Mouse (Mus musculus) layer of hippocampus, postnatal 25 days (tissue): ENCODE results near the gene Map4k2. TPM values are rescaled to one million over a fixed set of nuclear protein-coding genes. Genes with fewer than 3 reads are reported as not detected.

Experiments
- DNase-seq, 2 experiments: peaks; one replicate each; pipeline ENCODE4 v3.0.0; 2022; ENCODE audit warnings: mixed read lengths in 2 of 2, low spot score in 1 of 2; ENCODE audit errors: extremely low spot score in 1 of 2
- total RNA-seq, 2 experiments: library from RNA; stranded (reverse); gene quantifications; 2 replicates each; pipeline ENCODE4 v1.2.3; 2021

Map4k2 gene
- total RNA-seq, 2 experiments from 2014 or later: 66.3 to 78.4 TPM

DNA sequence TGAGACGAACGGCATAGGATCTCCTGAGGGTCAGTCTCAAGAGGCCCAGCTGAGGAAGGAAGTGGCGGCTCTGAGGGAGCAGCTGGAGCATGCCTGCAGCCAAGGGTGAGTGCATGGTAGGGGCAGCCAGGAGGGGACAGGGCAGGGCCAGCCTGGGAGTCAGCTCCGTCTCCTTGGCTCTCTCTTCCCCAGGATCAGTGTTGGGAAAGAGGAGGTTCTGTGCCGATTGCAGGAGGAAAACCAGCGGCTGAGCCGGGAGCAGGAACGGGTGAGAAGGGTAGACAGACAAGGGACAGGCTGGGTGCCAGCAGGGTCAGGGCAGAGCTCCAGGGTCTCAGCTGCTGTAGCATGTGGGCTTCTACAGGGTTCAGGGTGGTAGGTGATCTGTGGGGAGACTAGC, 26.4 kb upstream of the Map4k2 start:
- DNase-seq: no peak

DNA sequence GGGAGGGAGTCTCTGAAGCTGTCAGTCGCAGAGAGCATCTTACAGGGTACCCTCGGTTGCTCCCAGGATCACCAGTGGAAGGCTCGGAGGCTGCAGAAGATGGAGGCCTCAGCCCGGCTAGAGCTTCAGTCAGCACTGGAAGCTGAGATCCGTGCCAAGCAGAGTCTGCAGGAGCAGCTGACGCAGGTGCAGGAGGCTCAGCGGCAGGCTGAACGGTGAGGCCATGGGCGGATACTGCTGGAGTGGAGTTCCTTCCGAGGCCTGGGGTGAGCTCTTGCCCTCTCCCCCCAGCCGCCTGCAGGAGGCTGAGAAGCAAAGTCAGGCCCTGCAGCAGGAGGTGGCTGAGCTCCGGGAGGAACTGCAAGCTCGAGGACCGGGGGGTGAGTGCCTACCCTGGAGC, 25.4 kb upstream of the Map4k2 start:
- DNase-seq: no peak

DNA sequence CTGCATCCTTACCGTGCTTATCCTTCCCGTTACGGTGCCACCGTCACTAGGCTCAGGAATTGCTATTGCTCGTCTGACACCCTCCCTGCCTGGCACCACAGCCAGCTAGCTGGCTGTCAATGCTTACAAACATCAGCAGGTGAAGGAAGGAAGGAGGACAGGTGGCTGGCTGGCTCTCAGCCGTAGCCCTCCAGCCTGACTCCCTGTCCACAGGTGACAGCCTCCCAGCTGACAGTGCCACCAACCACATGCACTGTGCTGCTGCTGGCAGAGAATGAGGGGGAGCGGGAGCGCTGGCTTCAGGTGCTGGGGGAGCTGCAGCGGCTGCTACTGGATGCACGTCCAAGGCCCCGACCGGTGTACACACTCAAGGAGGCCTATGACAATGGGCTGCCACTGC, 22.8 kb upstream of the Map4k2 start:
- no peak for DNase-seq

DNA sequence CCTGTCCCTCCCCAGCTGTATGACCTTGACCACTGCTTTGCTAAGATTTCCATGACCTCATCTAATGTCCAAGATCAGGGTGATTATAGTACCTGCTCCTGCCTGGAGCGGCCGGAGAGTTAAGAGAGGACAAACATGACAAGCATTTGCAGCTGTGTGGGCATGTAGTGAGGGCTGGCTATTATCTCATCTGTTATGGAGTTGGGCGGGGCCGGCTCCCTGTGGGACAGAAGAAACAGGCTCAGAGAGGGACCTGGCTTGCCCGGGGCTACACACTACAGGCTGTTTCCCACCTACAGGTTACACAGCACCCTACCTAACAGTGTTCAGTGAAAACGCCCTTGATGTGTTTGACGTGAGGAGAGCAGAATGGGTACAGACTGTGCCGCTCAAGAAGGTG, 19.6 kb upstream of the Map4k2 start:
- DNase-seq: no peak

DNA sequence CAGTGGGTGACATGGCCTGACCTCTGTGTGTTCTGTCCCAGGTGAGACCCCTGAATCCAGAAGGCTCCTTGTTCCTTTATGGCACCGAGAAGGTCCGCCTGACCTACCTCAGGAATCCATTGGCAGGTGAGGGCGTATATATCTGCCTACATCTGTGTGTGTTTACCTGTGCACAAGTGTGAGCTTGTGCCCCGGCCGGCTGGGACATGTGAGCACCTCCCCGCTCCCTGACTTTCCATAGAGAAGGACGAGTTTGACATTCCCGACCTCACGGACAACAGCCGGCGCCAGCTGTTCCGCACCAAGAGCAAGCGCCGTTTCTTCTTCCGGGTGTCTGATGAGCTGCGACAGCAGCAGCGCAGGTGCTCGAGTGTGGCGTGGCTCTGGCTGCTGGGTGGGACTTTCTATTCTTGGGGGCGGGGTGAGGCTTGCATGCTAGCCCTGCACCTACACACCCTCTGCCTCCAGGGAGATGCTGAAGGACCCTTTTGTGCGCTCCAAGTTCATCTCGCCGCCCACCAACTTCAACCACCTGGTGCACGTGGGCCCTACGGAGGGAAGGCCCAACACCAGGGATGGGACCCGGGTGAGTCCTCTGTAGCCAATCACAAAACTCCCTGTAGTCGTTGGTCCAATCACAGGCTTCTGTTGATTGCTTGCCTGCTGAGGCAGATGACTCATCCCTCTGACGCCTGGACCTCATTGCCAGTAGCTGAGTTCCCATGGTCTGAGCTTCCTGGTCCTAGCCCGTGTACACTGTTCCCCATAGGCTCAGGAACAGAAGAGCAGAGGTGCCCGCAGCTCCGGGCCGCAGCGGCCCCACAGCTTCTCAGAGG, 18.9 kb upstream of the Map4k2 start:
- no peak for DNase-seq

DNA sequence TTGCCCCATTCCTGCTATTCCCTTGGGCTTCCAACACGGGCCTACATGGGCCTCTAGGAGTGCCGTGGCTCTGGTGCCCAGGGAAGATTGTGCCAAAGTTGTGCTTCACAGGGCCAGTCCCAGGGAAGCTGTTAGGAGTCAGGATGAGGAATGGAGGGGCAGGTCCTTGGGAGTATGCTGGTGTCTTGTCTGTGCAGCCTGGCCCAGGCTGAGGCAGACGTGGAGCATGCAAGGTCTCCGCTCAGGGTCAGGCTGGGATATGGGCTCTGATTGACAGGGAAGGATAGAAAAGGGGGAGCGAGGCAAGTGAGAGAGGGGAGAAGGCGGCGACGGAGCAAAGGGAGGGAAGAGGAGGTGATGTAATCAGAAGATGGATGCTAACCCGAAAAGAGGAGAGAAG, 16.2 kb upstream of the Map4k2 start:
- no peak for DNase-seq

DNA sequence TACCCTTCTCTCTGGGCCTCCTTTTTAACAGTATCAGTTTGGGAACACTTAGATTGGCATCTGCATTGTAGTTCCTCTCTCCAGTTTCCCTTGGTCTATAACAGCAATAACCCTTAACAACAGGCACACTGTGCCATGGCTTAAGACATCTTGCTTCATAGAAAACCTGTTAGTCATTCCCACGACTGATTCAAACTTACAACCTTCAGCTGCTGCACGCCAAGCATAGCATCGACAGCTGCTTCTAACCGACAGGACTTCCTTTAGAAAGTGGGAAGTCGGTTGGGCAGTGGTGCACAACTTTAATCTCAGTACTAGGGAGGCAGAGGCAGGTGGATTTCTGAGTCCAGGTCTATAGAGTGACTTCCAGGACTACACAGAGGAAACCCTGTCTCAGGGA, 9.8 kb upstream of the Map4k2 start:
- DNase-seq: no peak

DNA sequence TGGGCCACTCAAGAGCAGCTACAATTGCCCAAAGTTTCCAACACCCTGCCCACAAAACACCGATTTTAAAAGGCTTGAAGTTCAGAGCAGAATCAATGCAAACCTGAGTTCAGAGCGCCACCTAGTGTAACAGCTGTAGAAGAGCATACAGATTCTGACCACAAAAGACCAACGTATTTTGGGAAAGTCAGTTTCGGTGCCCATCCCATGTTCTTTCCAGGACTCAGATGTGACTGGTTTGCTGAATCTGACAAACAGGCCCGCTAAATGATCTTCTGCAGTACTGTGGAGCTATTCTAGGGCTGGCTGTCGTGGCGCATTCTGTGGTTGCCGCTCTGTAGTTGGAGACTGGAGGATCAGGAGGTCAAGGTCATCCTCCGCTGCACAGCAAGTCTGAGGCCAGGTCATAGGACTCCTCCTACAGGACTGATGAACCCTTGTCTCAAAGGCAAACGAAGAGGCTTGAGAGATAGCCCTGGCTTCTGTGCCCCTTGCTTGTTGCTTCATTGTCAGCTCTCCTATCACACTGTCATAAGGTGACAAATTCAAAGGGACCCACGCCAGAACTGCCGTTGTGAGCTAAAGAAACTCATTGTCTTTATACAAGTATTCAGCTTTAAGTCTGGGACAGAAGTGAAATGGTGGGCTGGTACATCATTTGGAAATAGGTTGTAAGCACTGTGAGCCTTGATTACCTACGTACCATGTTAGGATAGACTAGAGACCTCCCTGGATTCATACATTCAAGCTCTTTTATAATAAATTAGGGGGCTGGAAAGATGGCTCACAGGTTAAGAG, 9.0 kb upstream of the Map4k2 start:
- DNase-seq: peak in 1 of 2 experiments; percentile 66

DNA sequence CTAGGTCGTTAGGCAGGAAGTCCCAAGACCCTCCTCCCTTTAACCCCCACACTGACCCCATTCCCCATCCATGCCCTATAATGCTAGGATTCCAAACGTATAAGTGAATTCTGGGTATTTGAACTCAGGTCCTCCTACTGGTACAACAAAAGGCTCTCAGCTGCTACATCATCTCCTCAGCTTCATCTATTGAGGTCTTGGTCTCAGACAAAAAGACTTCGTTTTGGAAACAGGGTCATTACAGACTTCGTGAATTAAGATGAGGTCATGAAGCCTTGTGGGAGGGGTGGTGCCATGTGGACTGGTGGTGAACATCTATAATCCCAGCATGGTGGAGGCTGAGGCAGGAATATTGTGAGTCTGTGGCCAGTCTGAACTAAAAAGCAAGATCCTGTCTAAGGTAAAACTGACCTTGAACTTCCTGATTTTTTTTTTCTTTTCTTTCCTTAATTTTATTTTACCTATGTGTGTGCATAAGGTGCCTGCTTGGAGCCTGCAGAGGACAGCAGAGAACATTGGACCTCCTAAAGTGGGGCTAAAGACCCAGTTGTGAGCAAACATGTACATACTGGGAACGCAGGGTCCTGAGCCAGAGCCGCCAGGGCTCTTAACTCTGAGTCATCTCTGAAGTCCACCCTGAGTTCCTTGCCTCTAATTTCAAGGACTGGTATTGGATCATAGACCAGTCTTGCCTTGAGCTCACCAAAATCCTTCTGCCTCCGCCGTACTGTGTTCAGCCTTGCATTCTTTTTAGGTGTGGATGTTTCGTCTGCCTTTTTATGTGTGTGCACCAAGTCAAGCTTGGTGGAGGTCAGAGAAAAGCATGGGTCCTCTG, 7.0 kb upstream of the Map4k2 start:
- no peak for DNase-seq

DNA sequence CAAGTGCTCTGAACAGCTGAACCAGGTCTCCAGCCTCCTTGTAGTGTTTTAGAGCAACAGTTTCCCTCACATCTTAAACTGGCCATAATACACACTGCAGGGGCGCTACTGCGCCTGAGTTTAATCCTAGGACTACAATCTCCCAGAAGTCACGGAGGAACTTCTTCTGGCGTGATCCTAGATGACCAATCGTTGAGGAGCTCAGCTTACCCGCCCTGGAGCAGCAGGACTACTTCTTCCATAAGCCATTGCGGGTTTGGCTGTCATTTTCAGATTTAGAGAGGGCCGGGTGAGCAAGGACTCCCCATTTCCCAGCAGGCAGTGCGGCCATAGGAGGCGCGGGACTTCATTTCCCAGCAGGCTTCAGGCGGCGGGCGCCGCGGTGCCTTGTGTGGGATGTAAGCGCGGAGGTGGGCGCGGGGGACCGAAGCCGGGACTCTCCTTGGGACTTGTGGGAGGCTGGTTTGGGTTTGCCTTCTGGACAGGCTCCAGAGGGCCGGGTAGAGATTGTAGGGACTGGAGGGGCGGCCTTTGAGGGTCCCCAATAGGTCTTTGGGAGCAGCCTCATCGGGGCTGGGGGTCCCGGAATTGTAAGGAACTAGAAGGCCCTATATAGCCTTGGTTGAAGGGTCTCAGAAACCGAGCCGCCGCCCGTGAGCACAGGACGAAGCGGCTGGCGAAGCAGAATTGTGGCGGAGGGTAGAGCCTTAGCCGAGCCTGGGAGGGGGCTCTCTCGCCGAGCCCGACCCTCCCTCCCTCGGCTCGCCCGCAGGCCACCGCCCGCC, 6.1 kb upstream of the Map4k2 start, which contains the start of gene Men1:
Gene Men1, plus strand, starts transcription at position 307 of the 785 bp plus-strand sequence.
- DNase-seq: peak; percentile 86 to 87

DNA sequence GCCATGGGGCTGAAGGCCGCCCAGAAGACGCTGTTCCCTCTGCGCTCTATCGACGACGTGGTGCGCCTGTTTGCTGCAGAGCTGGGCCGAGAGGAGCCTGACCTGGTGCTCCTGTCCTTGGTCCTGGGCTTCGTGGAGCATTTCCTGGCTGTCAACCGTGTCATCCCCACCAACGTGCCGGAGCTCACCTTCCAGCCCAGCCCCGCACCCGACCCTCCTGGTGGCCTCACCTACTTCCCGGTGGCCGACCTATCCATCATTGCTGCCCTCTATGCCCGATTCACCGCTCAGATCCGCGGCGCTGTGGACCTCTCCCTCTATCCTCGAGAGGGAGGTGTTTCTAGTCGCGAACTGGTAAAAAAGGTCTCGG, 5.5 kb upstream of the Map4k2 start:
- DNase-seq: no peak

DNA sequence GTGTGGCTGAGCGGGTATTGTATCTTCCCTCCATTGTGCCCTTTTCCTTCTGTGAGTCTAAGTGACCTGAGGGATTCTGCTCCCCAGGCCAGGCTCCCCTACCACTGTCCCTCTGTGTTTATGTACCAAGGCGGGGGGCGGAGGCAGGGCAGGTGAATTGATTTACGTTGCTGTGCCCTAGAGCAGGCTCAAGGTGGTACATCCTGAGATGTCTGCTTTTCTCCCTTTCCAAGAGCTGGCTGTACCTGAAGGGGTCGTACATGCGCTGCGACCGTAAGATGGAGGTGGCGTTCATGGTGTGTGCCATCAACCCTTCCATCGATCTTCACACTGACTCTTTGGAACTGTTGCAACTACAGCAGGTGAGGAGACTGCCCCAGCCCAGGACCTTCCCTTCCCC, 4.0 kb upstream of the Map4k2 start:
- no peak for DNase-seq

DNA sequence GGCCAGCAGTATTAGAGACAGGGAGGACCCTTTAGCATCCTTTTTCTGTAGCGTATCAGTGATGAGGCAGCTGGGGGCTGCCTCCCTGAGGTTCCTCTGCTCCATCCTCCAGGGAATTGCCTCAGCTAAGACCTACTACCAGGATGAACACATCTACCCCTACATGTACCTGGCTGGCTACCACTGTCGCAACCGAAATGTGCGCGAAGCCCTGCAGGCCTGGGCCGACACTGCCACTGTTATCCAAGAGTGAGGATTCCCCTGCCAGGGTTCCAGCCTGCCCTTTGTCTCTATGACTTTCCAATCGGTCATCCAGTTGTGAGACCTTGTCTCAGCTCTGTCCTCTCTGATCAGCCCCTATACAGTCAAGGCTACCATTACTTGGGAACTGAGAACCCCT, 2.8 kb upstream of the Map4k2 start:
- no peak for DNase-seq

DNA sequence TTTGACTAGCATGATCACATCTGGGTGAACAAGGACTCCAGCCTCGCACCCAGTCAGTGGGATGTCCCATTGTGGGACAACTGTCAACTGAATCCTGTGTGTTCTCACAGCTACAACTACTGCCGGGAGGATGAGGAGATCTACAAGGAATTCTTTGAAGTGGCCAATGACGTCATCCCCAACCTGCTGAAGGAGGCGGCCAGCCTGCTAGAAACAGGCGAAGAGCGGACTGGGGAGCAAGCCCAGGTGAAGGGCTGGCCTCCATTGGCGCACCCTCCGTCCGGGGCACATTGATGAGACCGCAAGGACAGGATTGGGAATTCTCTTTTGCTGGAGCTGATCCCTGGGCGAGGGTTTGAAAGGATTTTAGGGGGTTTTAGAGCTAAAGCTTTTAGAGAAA, 2.2 kb upstream of the Map4k2 start:
- no peak for DNase-seq

DNA sequence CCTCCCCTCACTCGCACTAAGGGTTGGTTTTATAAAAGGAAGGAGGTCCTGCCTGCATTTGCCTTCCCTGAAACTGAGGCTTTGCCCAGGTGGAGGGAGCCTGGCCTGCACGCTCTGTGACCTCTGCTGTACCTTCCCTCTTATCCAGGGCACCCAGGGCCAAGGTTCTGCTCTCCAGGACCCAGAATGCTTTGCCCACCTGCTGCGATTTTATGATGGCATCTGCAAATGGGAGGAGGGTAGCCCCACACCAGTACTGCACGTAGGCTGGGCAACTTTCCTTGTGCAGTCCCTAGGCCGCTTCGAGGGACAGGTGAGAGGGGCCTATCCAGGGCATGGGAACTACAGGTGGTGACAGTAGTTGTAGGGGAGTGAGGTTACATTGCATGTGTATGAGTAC, 1.7 kb upstream of the Map4k2 start:
- DNase-seq: no peak

DNA sequence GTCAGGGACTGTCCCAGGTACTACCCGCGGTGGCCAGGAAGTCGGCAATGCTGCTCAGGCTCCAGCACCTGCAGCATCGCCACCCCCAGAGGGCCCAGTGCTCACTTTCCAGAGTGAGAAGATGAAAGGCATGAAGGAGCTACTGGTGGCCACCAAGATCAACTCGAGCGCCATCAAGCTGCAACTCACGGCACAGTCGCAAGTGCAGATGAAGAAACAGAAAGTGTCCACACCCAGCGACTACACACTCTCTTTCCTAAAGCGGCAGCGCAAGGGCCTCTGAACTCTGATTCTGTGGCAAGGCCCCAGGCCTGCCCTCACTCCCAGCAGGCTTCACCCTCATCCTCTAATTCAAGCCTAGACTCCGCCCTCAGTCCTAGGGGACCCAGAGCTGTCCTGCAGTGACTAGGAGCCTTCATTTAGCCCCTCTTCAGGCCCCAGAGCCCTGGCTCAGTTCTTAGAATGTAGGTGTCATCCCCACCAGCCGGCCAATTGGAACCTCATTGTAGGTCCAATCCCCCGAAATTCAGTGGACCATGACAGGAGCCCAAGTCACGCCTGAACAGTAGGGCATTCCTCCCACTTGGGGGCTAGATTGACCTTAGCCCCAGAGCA, 938 bp upstream of the Map4k2 start:
- DNase-seq: no peak

DNA sequence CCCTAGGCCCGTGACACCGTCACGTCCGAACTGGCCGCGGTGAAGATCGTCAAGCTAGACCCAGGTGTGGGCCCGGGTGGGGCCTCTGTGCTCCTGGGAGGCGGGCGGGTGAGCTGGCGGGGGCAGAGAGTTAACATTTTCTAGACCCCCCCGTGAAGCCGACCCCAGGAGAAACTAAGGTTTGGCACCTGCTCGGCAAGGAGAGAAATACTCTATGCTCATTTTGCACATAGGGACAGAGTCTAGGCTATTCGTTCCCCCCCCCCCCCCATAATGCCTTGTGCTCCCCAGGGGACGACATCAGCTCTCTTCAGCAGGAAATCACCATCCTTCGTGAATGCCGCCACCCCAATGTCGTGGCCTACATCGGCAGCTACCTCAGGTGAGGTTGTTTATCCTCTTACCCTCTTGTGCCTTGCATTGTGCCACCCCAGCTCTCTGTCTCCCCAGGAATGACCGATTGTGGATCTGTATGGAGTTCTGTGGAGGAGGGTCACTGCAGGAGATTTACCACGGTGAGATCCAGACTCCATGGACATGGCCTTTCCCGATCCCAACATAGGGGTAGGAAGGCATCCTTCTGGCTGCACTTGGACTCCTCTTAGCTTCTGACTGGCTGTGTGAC, 630 bp downstream of the Map4k2 start:
- DNase-seq: no peak

DNA sequence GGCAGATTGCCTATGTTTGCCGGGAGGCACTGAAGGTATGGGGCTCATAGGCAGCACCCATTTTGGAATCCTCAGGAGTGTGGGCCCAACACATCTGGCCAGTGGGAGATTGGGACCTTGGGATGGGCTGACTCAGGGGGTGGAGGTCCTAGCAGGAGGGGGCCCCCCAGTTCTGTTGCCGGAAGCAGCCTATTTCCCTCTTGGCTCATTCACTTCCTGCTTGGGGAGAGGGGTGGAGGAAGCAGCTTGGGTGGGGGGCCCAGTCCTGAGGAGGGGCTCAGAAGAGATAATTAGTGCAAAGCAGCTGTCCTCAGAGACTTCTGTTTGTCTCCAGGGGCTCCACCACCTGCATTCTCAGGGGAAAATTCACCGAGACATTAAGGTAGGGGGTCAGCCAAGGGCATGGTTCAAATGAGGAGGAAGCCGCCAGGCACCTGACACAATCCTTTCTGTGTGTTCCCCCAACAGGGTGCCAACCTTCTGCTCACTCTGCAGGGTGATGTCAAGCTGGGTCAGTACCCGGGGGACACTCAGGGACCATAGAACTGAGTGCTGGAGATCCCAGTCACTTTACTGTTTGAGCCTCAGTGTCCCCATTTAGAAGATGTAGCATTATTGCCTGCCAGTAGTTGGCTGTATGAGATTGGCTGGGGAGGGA, 1.5 kb downstream of the Map4k2 start:
- no peak for DNase-seq
